Mouse (Mus musculus): ENCODE data around the gene Znrf2. TPM values are rescaled to one million over a fixed set of nuclear protein-coding genes. Genes with fewer than 3 reads are reported as not detected.

The Znrf2 gene
- 10 to 100 TPM; 34.0 to 34.4 TPM for total RNA-seq (2021)
- long read RNA-seq, experiment 1, full-length matches to known transcripts, result 12 of 13 reads
- long read RNA-seq, experiment 1, partial matches to known transcripts, result 0 of 13 reads
- long read RNA-seq, experiment 1, other reads (novel, unspliced or antisense), result 1 of 13 reads
- long read RNA-seq, experiment 2, full-length matches to known transcripts, result 28 of 35 reads
- long read RNA-seq, experiment 2, partial matches to known transcripts, result 0 of 35 reads
- long read RNA-seq, experiment 2, other reads (novel, unspliced or antisense), result 7 of 35 reads

DNA sequence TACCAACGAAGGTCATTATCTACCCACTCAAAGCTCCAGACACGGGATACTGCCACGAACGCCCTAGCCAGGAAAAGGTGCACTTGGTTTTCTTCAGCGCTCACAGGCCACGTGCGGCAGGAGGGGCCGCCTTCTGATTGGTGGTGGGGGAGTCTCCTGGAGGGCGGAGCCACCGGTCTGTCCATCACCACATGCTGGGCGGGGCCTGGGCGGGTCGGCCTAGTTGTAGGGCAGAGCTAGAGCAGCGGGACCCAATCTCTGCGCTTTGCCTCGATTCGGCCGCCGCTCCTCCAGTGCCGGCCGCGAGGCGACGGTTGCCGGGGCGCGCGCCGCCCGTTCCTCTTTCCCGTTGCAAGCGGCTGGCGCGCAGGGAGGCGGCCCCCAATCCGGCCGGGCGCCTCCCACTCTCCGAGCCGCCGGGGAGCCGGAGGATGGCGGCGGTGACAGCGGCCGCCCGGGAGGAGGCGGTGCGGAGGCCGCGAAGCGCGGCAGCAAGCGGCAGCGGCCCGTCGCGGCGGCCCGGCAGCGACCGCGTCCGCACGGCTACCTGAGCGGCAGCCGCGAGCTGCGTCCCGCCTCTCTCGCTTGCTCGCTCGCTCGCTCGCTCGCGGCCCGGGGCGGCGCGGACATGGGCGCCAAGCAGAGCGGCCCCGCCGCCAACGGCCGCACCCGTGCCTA lies at the start of gene Znrf2:
Gene Znrf2, plus strand, starts transcription at position 529 of the 678 bp plus-strand sequence.
- DNase-seq (ENCODE audit: low spot score in 2 of 2), result peak; percentile 83 to 92

DNA sequence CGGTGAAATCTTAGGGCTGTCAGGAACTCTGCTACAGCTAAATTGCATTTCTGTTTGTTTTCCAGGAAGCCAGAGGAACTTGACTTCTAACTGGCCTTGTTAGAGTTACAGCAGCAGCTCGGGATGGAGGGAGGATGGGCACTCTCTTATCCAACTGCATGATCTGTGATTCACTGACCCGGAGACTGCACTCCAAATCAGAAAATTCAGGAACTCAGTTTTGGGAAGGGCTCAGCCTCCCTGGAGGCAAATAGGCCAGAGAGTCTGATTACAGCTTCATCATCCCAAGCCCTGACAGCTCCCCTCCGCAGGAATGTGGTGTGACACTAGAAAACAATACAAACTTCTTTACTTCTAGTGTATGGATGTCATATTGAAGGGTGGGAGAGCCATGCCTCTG lies 49.0 kb upstream of the Znrf2 start:
- no peak for DNase-seq (ENCODE audit: low spot score in 2 of 2)

DNA sequence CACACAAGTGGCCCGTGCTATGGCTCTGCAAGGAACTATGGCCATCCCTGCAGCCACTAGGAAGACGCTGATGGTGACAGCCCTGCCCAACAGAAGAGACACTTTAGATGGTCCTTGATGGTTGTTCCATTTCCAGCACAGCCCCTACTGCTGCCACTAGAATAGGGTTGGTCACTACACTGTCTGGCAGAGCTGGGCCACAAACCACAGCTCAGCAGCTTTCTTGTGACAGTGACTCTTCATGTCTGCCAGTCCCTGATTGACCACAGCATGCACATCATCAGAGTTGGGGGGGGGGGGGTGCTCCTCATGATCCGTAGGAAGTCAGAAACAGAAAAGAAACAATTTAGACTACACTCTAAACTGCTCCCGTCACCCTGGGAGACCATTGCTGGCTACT lies 46.0 kb upstream of the Znrf2 start:
- no peak for DNase-seq (ENCODE audit: low spot score in 2 of 2)

DNA sequence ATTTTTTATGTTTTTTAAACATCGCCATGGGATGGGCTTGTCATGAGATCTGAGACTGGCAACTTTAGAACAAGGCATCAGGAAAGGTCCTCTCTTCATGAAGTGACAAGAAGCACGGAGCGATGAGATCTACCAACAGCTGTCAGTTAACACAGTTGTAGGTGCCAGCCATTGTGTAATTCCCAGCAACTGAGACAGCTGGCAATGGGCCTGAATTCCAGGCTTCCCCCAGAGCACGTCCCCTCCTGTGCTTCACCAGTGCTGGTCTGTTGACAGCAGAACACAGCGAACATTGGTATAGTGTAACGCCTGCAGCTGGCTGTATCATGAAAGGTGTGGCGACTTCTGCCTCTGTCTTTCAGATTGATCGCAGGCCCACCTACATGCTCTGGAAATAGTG lies 45.5 kb upstream of the Znrf2 start:
- DNase-seq (ENCODE audit: low spot score in 2 of 2), result no peak

DNA sequence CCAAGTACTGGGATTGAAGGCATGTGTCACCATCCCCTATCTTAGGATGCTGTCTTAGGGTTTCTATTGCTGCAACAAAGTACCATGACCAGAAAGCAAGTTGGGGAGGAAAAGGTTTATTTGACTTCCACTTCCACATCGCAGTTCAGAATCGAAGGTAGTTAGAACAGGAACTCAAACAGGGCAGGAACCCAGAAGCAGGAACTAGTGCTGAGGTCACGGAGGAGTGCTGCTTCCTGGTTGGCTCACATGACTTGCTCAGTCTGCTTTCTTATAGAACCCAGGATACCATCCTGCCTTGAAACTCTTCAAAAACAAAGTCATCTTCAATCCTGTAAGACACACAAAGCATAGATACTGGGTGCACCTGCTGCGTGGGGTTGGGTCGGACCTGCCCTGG lies 44.6 kb upstream of the Znrf2 start:
- DNase-seq (ENCODE audit: low spot score in 2 of 2), result no peak

DNA sequence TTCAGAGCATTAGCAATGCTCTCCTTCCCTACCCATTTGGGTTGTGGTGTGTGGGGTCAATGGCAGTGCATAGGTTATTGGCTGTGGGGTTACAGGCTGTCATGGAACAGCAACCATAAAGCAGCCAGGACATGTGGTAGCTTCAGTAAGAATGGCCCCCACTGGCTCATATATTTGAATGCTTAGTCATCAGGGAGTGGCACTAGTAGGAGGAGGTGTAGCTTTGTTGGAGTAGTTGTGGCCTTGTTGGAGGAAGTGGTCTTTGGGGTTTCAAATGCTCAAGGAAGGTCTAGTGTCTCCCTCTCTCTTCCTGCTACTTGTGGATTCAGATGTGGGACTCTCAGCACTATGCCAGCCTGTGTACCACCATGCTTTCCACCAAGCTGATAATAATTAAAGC lies 41.0 kb upstream of the Znrf2 start:
- no peak for DNase-seq (ENCODE audit: low spot score in 2 of 2)

DNA sequence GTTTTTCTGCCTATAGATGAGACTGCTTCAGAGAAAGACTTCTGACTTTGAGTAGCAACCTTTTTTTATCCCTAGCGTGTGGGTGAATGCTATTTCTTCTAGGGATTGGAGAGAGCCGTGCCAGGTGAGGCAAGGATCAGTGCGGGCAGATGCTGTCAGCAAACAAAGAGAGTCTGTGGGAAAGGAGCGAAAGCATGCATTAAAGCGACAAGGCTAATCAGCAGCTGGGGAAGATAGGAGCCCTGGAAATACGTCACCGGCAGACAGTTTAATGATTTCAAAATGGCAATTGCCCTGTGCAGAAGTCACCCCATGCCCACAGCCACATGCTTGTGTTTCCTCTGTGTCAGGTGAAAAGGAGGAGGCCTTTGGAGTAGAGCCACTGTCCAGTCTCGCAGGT lies 39.1 kb upstream of the Znrf2 start:
- no peak for DNase-seq (ENCODE audit: low spot score in 2 of 2)

DNA sequence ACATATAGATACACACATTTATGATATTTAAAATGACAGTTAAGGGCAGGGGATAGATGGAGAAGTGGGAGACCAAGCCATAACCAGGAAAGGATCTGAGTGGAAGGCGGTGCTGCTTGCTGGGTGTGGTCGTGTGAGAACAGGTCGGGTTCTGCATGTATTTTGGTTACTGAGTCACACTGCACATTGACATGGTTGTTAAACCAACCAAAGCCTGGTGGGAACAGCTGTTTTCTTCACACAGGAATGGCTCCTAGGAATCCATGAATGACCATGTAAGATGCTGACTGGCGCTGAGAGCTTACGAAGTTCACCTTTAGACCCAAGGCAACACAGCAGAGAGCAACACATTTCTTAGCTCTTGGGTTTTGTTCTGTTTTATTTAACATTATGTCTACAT lies 36.7 kb upstream of the Znrf2 start:
- DNase-seq (ENCODE audit: low spot score in 2 of 2), result no peak

DNA sequence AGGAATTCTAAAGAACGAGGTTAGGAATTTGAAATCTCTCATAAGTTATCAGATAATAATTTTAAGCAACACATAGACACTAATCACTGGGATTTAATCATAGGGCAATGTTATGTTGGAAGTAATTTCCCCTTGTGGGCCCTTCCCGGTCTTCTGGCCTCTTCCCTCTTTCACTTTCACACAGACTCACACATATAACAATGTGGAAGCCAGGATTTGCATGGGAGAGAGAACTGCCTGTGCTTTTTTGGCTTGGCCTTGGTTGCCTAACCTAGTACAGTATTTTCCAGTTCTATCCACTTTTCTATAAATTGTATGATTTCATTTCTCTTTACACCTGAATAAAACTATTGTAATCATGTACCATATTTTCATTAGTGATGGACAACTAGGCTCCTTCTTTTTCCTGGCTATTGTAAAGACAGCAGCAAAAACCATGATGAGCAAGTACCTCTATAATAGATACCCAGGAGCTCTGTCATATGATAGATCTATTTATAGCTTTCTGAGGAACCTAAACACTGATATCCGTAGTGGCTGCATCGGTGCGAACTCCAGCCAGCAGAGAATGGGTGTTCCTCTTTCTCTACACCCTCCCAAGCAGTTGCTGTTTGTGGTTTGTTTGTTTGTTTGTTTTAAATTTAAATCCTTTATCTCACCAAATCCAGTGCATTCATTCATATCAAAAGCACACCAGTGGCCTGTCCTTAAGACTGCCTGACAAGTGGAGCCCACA lies 36.0 kb upstream of the Znrf2 start:
- no peak for DNase-seq (ENCODE audit: low spot score in 2 of 2)

DNA sequence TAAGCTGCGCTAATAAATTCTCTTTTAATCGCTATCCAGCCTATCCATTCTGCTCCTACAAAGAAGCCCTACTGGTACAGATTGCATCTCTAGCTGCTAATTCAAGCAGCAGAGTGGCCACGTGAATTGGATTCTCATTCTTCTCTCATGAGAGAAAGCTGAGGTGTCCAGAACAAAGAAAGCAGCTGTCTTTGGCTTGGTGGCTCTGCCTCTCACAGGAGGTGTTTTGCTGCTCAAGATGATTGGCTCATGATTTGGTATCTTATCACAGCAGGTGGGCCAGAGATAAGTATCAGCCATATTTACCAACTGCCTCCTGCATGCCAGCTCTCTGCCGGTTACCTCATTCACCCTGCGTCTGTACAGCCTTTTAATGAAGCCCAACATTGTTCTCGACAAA lies 34.8 kb upstream of the Znrf2 start:
- DNase-seq (ENCODE audit: low spot score in 2 of 2), result no peak

DNA sequence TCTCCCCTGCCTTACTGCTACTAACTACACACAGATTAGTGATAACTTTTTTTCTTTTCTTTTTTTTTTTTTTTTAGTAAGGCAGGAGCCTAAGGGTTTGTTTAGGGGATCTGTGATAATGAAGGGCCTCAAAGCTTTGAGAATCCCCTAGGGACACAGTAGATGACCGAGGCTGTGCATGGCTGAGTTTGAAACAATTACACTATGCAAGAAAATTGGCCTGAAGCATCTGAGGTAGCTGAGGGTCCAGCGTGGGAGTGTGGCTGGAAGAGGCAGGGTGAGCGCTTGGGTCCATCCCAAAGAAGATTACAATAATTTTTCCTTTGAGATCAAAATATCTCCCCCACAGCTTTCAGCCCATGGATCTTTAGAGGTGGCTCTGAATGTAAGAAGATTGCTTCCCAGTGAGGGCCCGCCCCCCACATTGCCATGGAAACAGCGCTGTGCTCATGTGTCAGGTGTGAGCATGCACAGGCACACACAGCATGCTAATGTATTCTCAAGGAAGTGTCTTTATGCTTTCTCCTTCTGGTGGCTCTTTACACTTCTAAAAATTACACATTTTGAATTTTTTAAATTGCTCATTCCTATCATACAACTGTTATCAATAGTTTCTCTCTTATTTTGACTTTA lies 31.5 kb upstream of the Znrf2 start:
- DNase-seq (ENCODE audit: low spot score in 2 of 2), result no peak

DNA sequence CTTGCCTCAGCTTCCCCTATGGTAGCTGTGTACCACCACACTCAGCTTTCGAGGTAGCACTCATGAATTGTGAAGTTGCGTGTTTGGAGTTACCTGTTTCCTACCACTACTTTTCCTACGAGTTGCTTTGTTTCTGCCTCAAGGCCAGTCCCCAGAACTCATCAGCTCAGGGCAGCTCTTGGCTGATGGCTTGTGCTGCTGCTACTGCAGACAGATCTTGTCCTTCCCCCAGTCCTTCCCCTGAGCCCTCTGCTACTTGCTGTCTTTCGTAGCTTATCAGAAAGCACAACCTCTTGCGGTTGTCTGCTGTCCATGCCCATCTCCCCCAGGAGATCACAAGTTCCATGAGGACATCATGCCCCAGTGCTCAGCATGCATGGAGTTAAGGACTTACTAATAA lies 29.9 kb upstream of the Znrf2 start:
- no peak for DNase-seq (ENCODE audit: low spot score in 2 of 2)

DNA sequence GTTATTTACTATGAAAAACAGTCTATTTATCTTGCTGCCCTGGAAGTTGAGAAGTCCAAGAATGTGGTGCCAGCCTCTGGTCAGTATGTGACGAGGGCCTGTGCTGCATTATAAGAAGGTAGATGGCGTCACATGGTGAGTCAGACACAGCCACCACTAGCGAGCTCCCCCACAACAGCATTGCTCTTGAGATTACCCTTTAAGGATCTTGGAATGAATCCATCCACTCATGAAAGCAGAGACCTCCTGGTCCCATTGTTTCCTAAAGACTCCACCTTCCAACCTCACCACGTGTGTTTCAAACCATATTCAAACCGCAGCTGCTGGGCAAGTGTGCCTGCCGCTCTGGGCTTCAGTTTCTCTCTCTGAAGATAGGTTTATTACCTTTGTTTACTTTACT lies 28.2 kb upstream of the Znrf2 start:
- no peak for DNase-seq (ENCODE audit: low spot score in 2 of 2)

DNA sequence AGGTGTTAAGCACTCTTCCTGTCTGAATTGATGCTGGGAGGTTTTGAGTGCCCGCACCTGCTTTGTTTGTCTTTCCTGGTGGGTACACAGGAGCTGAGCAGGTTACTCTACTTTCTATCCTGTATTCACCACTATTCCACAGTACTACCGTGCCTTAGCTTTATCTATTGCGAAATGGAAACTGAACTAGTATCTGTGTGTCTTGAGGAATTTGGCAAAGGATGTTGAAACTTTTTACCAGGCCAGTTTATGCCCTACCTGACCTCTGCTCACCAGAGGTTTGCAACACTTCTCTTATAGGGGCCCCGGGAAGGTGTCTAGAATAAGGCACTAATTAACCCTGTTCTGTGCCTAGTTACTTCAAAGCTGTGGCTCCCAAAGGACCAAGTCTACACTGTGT lies 27.6 kb upstream of the Znrf2 start:
- no peak for DNase-seq (ENCODE audit: low spot score in 2 of 2)

DNA sequence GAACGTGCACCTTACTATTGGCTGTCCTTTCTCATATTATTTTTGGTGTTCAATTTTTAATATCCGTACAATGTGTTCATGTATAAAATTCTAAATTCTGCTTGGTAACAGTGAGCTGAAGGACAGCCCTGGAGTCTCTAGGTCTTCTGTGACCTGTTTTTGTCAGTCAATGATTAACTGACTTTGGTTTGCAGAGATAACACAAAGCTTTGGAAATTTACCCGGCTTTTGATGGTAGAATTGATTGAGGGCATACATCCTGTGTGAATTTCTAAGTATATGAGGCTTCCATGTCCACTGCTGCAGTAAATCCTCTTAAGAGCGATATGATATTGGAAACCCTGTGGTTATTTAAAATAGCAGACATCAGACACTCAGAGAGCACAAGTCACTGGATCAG lies 26.6 kb upstream of the Znrf2 start:
- no peak for DNase-seq (ENCODE audit: low spot score in 2 of 2)

DNA sequence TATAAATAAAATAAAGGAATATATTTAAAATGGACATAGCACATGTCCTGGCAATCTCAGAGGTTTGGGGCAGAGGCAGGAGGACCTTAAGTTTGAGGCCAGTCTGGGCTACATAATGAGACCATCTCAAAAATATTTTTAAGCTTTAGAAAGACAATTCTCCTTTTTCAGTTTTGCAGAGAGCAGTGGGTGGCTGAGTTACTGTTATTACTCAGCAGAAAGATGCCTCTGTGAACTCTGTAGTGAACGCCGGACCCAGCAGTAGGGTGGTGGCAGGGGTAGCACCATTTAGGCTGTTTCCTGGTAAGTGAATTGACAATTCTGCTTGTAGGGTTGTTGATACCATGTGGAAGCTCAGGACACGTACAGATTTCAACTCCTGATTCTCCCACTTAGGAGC lies 22.9 kb upstream of the Znrf2 start:
- no peak for DNase-seq (ENCODE audit: low spot score in 2 of 2)

DNA sequence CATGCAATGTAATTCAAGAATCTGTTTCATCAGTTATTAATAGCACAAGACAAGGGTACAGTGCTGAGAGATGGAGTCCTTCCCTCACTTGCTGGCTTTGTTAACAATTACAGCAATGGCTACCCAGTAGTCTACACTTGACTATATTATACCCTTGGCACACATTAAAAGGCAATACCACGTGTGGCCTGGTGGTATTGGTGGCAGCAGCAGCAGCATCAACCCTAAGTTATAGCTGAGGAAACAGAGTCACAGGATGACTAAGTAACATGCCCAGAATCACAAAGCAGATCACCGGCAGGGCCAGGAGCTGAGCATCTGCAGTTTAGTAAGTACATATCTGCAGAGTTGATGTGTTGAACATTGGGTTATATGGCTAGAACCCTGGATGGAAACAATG lies 22.3 kb upstream of the Znrf2 start:
- DNase-seq (ENCODE audit: low spot score in 2 of 2), result no peak

DNA sequence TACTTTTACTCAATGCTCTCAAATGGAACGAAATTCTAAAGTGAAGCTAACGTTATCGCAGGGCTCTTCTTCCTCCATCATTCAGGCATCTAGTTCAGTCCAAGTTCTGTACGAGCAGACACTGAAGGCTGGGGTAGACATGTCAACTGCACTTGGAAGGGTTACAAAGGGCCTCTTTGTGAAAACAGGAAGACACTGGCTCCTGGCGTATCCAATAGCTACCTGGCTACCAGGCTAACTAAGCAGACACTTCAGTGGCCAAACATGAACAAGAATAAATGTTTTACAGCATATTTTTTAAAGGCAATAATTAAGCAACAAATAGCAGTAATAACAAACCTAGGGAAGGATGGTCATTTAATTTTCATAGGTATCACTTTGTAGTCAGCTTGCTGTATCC lies 21.7 kb upstream of the Znrf2 start:
- DNase-seq (ENCODE audit: low spot score in 2 of 2), result no peak

DNA sequence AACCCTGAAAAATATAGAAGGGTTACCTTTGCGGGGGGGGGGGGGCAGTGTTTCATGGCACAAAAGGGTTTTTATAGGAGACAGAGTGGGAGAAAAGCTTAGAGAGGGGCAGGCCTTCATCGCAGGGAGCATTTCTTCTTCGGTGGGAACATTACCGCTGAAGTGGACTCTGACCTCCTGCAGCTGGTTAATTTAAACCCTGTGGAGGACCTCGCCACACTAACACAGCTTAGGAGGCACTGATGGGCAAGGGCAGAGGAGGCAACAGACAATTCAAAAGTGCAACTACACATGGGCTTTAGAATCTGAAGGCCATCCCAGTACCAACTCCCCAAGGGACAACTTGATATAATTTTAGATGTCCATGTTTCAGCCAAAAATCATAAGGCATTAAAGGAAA lies 20.7 kb upstream of the Znrf2 start:
- no peak for DNase-seq (ENCODE audit: low spot score in 2 of 2)

DNA sequence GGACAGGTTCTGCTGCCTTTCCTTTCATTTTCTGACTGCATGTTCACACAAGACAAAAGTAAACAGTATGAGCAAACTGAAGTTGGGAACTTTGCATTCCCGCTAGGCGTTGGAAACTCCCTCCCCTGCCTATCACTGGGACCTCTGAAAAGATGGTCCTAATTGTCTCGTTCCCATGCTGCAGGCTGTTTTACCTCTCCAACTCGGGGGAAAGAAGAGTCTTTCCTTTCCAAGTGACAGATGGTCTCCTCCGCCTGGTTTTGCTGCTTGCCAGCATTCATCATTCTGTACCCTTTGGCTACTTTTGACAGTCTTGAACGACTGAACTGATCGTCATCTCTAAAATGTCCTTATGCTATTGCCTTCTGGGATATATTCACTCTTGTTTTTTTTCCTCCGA lies 14.4 kb upstream of the Znrf2 start:
- DNase-seq (ENCODE audit: low spot score in 2 of 2), result no peak

DNA sequence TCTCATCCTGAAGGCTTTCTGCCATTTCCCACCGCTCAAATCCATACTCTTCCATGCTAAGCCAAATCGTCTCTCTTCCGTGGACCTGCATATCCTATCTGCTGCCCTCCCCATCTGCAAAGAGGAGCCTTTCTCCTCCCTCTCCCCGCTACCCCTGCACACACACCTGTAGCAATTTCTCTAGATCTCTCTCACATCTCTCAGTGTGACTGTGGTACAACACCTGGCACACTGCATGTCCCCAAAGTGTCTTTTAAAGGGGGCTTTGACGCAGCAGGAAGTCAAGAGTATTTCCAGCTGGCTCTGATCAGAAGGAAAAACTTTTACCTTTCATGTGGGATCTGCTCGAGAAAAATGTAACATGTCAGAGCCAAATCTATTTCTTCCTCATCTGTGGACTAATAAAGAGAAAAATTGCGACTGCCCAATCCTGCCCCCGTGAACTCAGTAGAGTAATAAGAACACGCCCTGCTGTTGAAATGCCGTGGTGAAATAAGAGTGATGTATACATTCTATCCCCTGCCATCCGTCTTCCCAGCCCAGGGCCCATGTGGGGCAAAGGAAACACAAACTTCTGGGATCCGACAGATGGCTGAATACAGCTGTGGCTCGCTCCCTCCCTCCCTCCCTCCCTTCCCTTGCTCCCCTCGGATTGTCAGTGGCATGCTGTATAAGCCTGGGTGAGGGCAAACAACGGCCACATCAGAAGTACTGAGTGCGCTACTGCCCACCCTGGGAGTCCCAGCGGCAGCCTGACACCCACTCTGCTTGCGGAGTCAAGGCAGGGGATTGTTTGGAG lies 12.5 kb upstream of the Znrf2 start:
- DNase-seq (ENCODE audit: low spot score in 2 of 2), result no peak

All from adrenal gland, postnatal 4 days (tissue).